Mouse (Mus musculus): Measurements from ENCODE around the gene Tomm40.

Tomm40 gene

DNA sequence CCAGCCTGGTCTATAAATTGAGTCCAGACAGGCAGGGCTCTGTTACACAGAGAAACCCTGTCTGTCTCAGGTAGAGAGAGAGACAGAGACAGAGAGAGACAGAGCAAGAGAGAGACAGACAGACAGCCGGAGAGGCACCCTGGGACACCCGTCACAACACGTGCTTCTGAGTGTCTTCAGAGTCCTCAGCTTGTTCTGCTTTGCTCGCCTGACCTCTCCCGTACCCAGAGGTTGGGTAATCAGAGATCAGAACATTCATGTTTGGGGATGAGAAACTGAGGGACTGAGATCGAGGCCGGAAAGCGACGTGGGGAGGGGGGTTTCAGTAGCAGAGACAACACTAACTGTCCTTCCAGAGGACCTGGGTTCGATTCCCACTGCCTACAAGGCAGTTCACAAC is 39.4 kb downstream of the Tomm40 start:
- ChIA-PET CTCF (no interaction called here), POLR2A (interaction anchor here in 2 of 4 experiments (1.4 to 5.0 kb wide), 4 partner anchors 11 to 23 kb away, joined by 4 to 39 read pairs (median 16); partner anchors contain the start of genes Apoe (in 2 of the 2) and Clptm1 (in 1 of the 2))

DNA sequence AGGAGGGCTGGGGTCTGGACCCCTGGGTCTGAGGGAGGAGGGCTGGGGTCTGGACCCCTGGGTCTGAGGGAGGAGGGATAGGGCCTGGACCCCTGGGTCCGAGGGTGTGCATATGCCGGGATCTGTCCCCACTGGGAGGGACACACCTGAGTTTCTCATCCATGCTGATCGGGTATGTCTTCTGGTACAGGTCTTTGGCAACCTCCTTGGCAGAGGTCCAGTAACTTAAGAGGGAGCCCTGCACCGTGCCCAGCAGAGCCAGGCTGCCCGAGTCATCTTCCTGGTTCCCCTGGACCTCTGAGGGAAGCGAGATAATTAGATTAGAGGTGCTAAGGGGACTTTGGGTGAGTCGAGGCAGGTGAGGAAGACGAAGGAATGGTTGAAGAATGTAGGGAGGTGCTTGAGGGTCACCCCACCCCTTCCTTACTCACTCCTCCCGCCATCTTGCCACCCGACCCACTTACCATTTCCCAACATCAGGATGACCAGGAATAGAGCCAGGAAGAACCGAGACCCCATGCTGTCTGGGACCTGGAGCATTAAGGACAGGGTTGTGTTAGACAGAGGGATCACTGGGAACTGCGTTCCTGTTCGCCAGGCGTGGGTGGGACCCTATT is 42.0 kb downstream of the Tomm40 start:
- CTCF ChIA-PET, result interaction anchor here in 1 of 4 experiments (0.6 to 0.7 kb wide), 2 partner anchors 196 to 580 kb away, joined by 3 to 6 read pairs; no protein-coding TSS in a partner anchor
- POLR2A ChIA-PET, result interaction anchor here in 3 of 4 experiments (0.7 to 5.0 kb wide), 7 partner anchors 12 to 247 kb away, joined by 4 to 39 read pairs (median 11); partner anchors contain the start of genes Apoe (in 2 of the 3) and Apoc1 (in 1 of the 3)

- CTCF ChIA-PET, result interaction anchor here in 1 of 4 experiments (0.9 kb wide), 1 partner anchor 44 kb away, joined by 3 read pairs; the partner anchor contains the start of gene Tomm40
- POLR2A ChIA-PET, result interaction anchor here in 2 of 4 experiments (0.6 to 10.9 kb wide), 13 partner anchors 9 to 257 kb away, joined by 3 to 314 read pairs (median 5); partner anchors contain the start of genes Apoe (in 2 of the 2), Tomm40 (in 2 of the 2) and Apoc1 (in 1 of the 2)
Measured at GRCm38 (mm10) chr7:19671511-19671910, 43.7 kb downstream of the Tomm40 start.

DNA sequence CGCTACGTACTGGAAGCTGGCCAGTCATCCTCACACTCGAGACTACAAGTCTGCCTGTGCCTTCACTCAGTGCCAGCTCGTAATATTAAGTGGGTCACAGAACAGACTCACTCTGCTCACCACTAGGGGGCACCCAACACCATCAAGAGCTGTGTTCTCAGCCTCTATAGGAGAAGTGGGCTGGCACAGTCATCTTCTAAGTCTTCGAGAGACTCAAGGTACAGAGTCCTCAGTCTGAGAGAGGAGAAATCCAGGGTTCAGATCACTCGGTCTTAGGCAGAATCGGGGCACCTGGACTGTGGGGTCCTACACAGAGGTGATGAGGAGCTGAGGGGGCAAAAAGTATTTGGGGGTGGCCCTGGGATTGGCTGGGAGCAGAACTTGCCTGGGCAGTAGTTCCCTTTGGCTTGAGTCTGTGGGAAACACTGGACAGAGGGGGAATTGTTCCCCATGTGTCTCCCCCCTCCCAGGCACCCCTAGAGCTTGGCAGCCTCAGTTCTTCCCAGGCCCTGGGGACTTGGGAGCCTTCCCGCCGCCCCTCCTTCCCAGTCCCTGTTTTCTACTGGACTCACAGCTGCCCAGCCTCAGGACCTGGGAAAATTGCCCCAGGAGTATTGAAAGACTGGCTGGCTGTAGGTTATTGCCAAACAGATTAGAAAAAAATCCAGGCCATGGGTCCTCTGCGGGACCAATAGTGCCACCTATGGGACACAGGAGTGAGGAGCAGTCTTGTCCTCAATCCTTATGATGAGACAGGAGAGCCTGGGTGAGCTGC is 46.1 kb downstream of the Tomm40 start:
- ChIA-PET CTCF (interaction anchor here (0.5 to 5.5 kb wide), 155 partner anchors 8 to 310 kb away, joined by 3 to 156 read pairs (median 4); partner anchors contain the start of genes Apoe (in 4 of the 4), Apoc1 (in 3 of the 4), Apoc2 (in 3 of the 4) and Tomm40 (in 3 of the 4)), POLR2A (interaction anchor here (0.5 to 10.9 kb wide), 52 partner anchors 8 to 207 kb away, joined by 3 to 314 read pairs (median 4); partner anchors contain the start of genes Apoe (in 3 of the 4), Apoc1 (in 2 of the 4), Apoc4 (in 2 of the 4) and Gm44805 (in 2 of the 4))

- POLR2A ChIA-PET, result interaction anchor here in 2 of 4 experiments (0.7 to 10.9 kb wide), 8 partner anchors 12 to 77 kb away, joined by 3 to 314 read pairs (median 12); partner anchors contain the start of genes Apoc1 (in 2 of the 2), Apoe (in 2 of the 2) and Tomm40 (in 2 of the 2)
- CTCF ChIA-PET, result interaction anchor here (0.6 to 5.5 kb wide), 21 partner anchors 12 to 492 kb away, joined by 3 to 156 read pairs (median 3); partner anchors contain the start of genes Apoe (in 1 of the 4) and Tomm40 (in 1 of the 4)
Measured at GRCm38 (mm10) chr7:19667434-19667833, 47.8 kb downstream of the Tomm40 start.

DNA sequence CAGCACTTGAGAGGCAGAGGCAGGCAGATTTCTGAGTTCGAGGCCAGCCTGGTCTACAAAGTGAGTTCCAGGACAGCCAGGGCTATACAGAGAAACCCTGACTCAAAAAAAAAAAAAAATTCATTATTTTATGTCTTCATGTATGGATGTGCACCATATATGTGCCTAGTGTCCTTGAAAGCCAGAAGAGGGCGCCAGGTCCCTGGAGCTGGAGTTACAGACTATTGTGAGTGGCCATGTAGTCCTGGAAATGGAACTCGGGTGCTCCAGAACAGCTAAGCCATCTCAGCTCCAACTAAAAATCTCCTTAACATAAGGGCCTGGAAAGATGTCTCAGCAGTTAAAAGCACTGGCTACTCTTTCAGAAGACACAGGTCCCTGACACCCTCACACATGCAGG is 48.5 kb downstream of the Tomm40 start:
- POLR2A ChIA-PET, result interaction anchor here in 3 of 4 experiments (0.6 to 10.9 kb wide), 14 partner anchors 12 to 131 kb away, joined by 3 to 314 read pairs (median 6); partner anchors contain the start of genes Apoc1 (in 2 of the 3), Apoe (in 2 of the 3) and Tomm40 (in 2 of the 3)
- CTCF ChIA-PET, result interaction anchor here (0.6 to 5.5 kb wide), 25 partner anchors 13 to 491 kb away, joined by 3 to 156 read pairs (median 3); partner anchors contain the start of genes Apoe (in 2 of the 4) and Tomm40 (in 1 of the 4)

DNA sequence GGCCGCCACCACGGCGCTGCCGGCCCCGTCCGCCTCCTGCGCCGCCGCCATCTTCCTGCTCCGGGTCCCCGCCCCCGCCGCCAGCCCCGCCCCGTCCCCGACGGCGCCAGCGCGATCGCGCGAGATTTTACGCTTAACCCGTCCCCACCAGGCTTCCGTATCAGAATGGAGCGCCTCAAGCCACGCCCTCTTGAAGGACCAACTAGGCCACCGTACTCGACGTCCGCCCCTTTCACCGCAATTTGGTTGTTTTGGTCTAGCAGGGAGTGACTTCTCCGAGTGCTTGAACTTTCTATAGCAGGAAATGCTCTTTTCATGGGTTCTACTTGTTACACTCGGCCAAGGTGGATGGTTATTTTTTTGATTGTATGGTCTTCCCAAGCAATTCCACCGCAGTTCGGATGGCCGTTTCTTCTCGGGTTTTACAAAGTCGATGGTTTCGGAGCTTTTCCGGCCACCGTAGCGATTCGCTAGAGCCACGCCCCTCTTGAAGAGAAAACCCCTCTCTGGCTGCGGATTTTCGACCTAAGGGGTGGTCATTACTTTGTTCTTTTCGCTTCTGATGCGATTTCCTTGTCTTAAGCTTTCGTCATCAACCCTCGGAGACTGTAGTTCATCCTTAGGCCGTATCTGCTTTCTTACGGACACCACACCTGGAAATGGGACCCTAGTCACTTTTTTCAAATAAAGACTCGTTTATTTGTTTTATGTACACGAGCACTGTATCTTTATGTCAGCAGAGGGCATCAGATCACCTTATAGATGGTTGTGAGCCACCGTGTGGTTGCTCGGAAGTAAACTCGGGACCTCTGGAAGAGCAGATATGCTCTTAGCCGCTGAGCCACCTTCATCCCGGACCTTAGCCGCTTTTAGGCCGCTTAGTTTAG is 50.0 kb downstream of the Tomm40 start, which contains the start of gene Clptm1:
Gene Clptm1 (minus strand): TSS at position 79 of the 887 bp plus-strand sequence.
- CTCF ChIA-PET, result interaction anchor here (0.5 to 5.5 kb wide), 27 partner anchors 9 to 551 kb away, joined by 3 to 156 read pairs (median 3); partner anchors contain the start of genes Apoe (in 2 of the 4) and Tomm40 (in 1 of the 4)
- POLR2A ChIA-PET, result interaction anchor here in 3 of 4 experiments (0.6 to 10.9 kb wide), 46 partner anchors 9 to 191 kb away, joined by 3 to 314 read pairs (median 4); partner anchors contain the start of genes Apoe (in 3 of the 3), Apoc1 (in 2 of the 3), Tomm40 (in 2 of the 3) and Bcam (in 1 of the 3)

- ChIA-PET CTCF (interaction anchor here (0.6 to 5.5 kb wide), 23 partner anchors 8 to 265 kb away, joined by 3 to 156 read pairs (median 3); partner anchors contain the start of genes Apoe (in 2 of the 4) and Tomm40 (in 1 of the 4)), POLR2A (interaction anchor here in 3 of 4 experiments (0.6 to 10.9 kb wide), 48 partner anchors 9 to 191 kb away, joined by 3 to 314 read pairs (median 4); partner anchors contain the start of genes Apoe (in 3 of the 3), Apoc1 (in 2 of the 3), Relb (in 2 of the 3) and Tomm40 (in 2 of the 3))
Measured at GRCm38 (mm10) chr7:19664455-19664954, 50.7 kb downstream of the Tomm40 start.

- POLR2A ChIA-PET, result interaction anchor here in 3 of 4 experiments (0.7 to 10.9 kb wide), 32 partner anchors 9 to 259 kb away, joined by 3 to 314 read pairs (median 4); partner anchors contain the start of genes Apoe (in 3 of the 3), Tomm40 (in 3 of the 3), Apoc1 (in 2 of the 3) and Relb (in 2 of the 3)
- CTCF ChIA-PET, result interaction anchor here in 2 of 4 experiments (0.9 to 2.9 kb wide), 7 partner anchors 36 to 184 kb away, joined by 3 to 13 read pairs (median 8); partner anchors contain the start of genes Apoe (in 1 of the 2), Nectin2 (in 1 of the 2) and Tomm40 (in 1 of the 2)
Measured at GRCm38 (mm10) chr7:19663940-19664339, 51.3 kb downstream of the Tomm40 start.

- POLR2A ChIA-PET, result interaction anchor here in 2 of 4 experiments (1.6 to 3.3 kb wide), 2 partner anchors 10 to 13 kb away, joined by 3 to 8 read pairs; no protein-coding TSS in a partner anchor
Measured at GRCm38 (mm10) chr7:19652614-19653013, 62.6 kb downstream of the Tomm40 start.

More at GRCm38 (mm10) chr7:19652614-19653013, 62.6 kb downstream of the Tomm40 start:
- CTCF ChIA-PET, result interaction anchor here in 2 of 4 experiments (0.6 kb wide), 2 partner anchors 48 to 132 kb away, joined by 3 to 4 read pairs; no protein-coding TSS in a partner anchor

All from embryonic stem cell, embryonic (primary cell).